Mouse (Mus musculus) brain, embryonic 14.5 days (tissue): ENCODE results near the gene Pop5.
A peak's percentile ranks its signal among the peaks of the same experiment; 100 is the strongest.

Experiments used
- CTCF ChIP-seq: fragments of 200-500 bp; IDR thresholded peaks from 2 replicates; pipeline ENCODE4 v1.5.1; 2012; ENCODE audit warnings: inconsistent platforms, mild to moderate bottlenecking, moderate library complexity, borderline replicate concordance; ENCODE audit not compliant: insufficient read depth, insufficient read length; ENCODE audit errors: extremely low read depth
- POLR2A ChIP-seq: fragments of 200-500 bp; IDR thresholded peaks from 2 replicates; pipeline ENCODE4 v1.6.1; 2012; ENCODE audit warnings: mild to moderate bottlenecking, inconsistent platforms, borderline replicate concordance; ENCODE audit not compliant: poor library complexity, insufficient read depth, insufficient read length, severe bottlenecking; ENCODE audit errors: extremely low read depth

DNA sequence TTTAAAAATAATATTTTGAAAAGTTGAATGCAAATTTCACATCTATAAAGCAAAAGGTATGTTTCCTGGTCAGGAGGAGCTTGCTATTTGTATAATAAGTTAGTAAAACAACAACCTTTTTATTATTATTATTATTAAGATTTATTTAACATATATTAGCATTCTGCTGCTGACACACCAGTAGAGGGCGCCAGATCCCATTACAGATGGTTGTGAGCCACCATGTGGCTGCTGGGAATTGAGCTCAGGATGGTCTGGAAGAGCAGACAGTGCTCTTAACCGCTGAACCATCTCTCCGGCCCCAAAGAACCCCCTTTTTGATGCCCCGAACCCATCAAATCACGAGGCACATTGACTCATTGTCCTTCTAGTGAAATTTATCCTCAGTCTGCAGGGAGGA lies 28.4 kb upstream of the Pop5 start:
- TF ChIP-seq POLR2A (no peak), CTCF (peak; percentile 19; the same call in 1 of the 2 replicates)
